11 mouse cellular contexts compared by ENCODE assay signal in the genomic region with DNA sequence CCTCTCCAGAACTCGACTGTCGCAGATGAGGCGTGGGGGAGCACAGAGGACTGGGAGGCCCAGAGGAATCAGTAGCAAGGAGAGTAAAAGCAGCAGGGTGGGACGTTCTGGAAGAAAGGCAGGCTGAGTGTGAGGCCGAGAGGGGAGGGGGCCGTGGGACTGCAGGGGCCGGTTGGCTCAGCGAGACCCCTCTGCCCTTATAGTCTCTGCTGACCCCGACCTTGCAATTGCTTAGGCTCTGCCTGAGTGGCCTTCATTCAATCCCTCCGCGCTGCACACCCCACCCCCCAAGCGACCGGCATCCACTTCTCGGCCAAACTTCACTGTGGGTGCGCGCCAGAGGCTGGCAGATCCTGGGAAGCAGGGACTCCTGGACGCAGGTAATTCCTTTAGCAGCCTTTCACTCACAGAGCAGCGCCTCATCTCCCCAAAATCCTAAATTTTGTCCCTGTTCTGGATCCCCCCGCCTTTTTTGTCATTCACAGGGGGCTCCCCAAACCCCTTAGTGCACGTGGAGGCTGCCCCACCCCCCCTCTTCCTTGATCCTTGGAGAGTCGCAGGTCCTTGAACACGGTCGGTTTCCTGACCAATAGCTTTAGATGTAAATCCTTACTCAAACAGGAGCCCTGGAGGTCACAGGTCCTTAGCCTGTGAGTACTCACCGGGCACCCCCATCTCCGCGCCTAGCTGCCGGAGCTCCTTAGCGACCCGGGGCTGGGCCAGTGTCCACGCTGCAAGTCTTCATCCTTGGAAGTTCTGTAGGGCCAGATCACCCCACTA. TPM values are rescaled to one million over a fixed set of nuclear protein-coding genes. Genes with fewer than 3 reads are reported as not detected.
DNase-seq lines count a peak whose midpoint lies in the region; ATAC-seq and TF ChIP-seq lines count a peak whose summit lies in the region.
"Had no signal": no experiment of that assay in that cellular context is flagged by ENCODE, and none has a peak within 500 bp of the region (broad histone marks: within the 10 kb centered on the region; RNA-seq: fewer than 3 reads in every experiment).

No protein-coding gene starts in this region.

- peak overlapping the region; percentile 52 for H3K9ac ChIP-seq in lung, embryonic 16.5 days (ENCODE audit: low read length)
- peak overlapping the region; percentile 37; the same call in 1 of the 2 replicates for H3K9ac ChIP-seq in liver, embryonic 16.5 days (ENCODE audit: low read depth, low read length)
- H3K9ac ChIP-seq in stomach, postnatal 0 days (ENCODE audit: low read length), result peak overlapping the region; percentile 45; the same call in 1 of the 2 replicates

- H3K4me2 ChIP-seq in lung, embryonic 16.5 days (ENCODE audit: low read depth, low read length), result peak overlapping the region; percentile 56
- peak overlapping the region; percentile 41 for H3K4me2 ChIP-seq in liver, embryonic 16.5 days (ENCODE audit: low read depth, low read length)
- H3K4me2 ChIP-seq in stomach, postnatal 0 days (replicated peaks; ENCODE audit: low read depth), result peak overlapping the region; percentile 38

- H3K27me3 ChIP-seq in lung, embryonic 16.5 days (ENCODE audit: control insufficient read depth, insufficient read depth, low read depth, low read length), result peaks cover 15% of the 10 kb centered on the region
- peaks cover 13% of the 10 kb centered on the region; the same call in 1 of the 2 replicates for H3K27me3 ChIP-seq in hindbrain, embryonic 10.5 days (ENCODE audit: insufficient read depth, poor library complexity, severe bottlenecking)
- peaks cover 15% of the 10 kb centered on the region for H3K27me3 ChIP-seq in liver, embryonic 16.5 days (ENCODE audit: control insufficient read depth, insufficient read depth, low read depth, low read length)
- H3K27me3 ChIP-seq in stomach, postnatal 0 days (ENCODE audit: control insufficient read depth, insufficient read depth, low read length), result 0 out of 2 replicates have a peak, but pooled peaks cover 2% of the 10 kb centered on the region

- peak overlapping the region; percentile 37 for H3K4me3 ChIP-seq in lung, embryonic 16.5 days (ENCODE audit: low read length)
- no peak overlapping the region for H3K4me3 ChIP-seq in lung, adult 2 months (replicated peaks; ENCODE audit: extremely low read depth, low read depth, low read length)
- peak overlapping the region; percentile 65 for H3K4me3 ChIP-seq in hindbrain, embryonic 10.5 days
- H3K4me3 ChIP-seq in liver, embryonic 16.5 days (ENCODE audit: low read depth, low read length), result peak overlapping the region; percentile 49
- H3K4me3 ChIP-seq in stomach, postnatal 0 days (ENCODE audit: low read depth, low read length), result no peak overlapping the region

- no peak for TF ChIP-seq CTCF in lung, adult 2 months (IDR thresholded peaks at IDR 0.05; ENCODE audit: insufficient read depth, low read length)
- TF ChIP-seq CTCF in stomach, postnatal 0 days (IDR thresholded peaks at IDR 0.05; ENCODE audit: low read depth), result no peak

- H3K9me3 ChIP-seq in lung, embryonic 16.5 days (ENCODE audit: control insufficient read depth, low read length), result no peaks in the 10 kb centered on the region; the same call in 1 of the 2 replicates
- no peaks in the 10 kb centered on the region for H3K9me3 ChIP-seq in hindbrain, embryonic 10.5 days
- no peaks in the 10 kb centered on the region for H3K9me3 ChIP-seq in liver, embryonic 16.5 days (replicated peaks; ENCODE audit: control insufficient read depth, low read length)
- no peaks in the 10 kb centered on the region for H3K9me3 ChIP-seq in stomach, postnatal 0 days (ENCODE audit: control insufficient read depth, low read length)

- TF ChIP-seq POLR2A in lung, adult 2 months (IDR thresholded peaks at IDR 0.05; ENCODE audit: borderline replicate concordance, extremely low read depth, low read depth, low read length), result no peak

- ATAC-seq in lung, embryonic 16.5 days (ENCODE audit: low read depth), result no peak
- ATAC-seq in liver, embryonic 16.5 days (ENCODE audit: low read depth), result no peak
- no peak for ATAC-seq in stomach, postnatal 0 days (ENCODE audit: low FRiP score, low TSS enrichment)
- no peak for ATAC-seq in cerebellum, adult (ENCODE audit: insufficient number of reproducible peaks, low FRiP score, low TSS enrichment)
- ATAC-seq: Patski had no signal

- no peak overlapping the region for H3K27ac ChIP-seq in lung, embryonic 16.5 days (ENCODE audit: low read length)
- H3K27ac ChIP-seq in hindbrain, embryonic 10.5 days, result peak overlapping the region; percentile 89
- no peak overlapping the region for H3K27ac ChIP-seq in liver, embryonic 16.5 days (ENCODE audit: low read length)
- H3K27ac ChIP-seq in stomach, postnatal 0 days (replicated peaks), result no peak overlapping the region

- peaks cover 2% of the 10 kb centered on the region; the same call in 1 of the 2 replicates for H3K4me1 ChIP-seq in lung, embryonic 16.5 days (replicated peaks; ENCODE audit: control insufficient read depth, insufficient read depth, low read length)
- H3K4me1 ChIP-seq in lung, adult 2 months (ENCODE audit: control insufficient read depth, insufficient read depth, low read length), result no peaks in the 10 kb centered on the region
- peaks cover 47% of the 10 kb centered on the region for H3K4me1 ChIP-seq in hindbrain, embryonic 10.5 days (replicated peaks)
- H3K4me1 ChIP-seq in liver, embryonic 16.5 days (ENCODE audit: control insufficient read depth, low read depth, low read length), result no peaks in the 10 kb centered on the region
- H3K4me1 ChIP-seq in stomach, postnatal 0 days (replicated peaks; ENCODE audit: control insufficient read depth, insufficient read depth), result no peaks in the 10 kb centered on the region

- no peak for DNase-seq in lung, adult 2 months
- DNase-seq in hindbrain, embryonic 10.5 days (ENCODE audit: low spot score), result peak; percentile 54
- DNase-seq in stomach, postnatal 0 days (ENCODE audit: low spot score), result no peak
- DNase-seq in right cerebral cortex, postnatal 36 days (ENCODE audit: low spot score in 2 of 2), result no peak
- no peak for DNase-seq in adrenal gland, postnatal 10 days
- DNase-seq: cerebellum, adult 11-12 months; thymus, adult 18-20 months had no signal

- H3K36me3 ChIP-seq in lung, embryonic 16.5 days (ENCODE audit: control insufficient read depth, insufficient read depth, low read length), result no peaks in the 10 kb centered on the region
- no peaks in the 10 kb centered on the region for H3K36me3 ChIP-seq in hindbrain, embryonic 10.5 days
- H3K36me3 ChIP-seq in liver, embryonic 16.5 days (ENCODE audit: control insufficient read depth, insufficient read depth), result no peaks in the 10 kb centered on the region
- H3K36me3 ChIP-seq in stomach, postnatal 0 days (ENCODE audit: control insufficient read depth, insufficient read depth, low read length), result no peaks in the 10 kb centered on the region

- TF ChIP-seq EP300 in stomach, postnatal 0 days (optimal IDR thresholded peaks at IDR 0.05), result no peak

- 9% methylated on average over 30 of the region's 30 CpGs for WGBS in lung, embryonic 16.5 days
- 19% methylated on average over 30 of the region's 30 CpGs for WGBS in lung, adult 2 months
- WGBS in hindbrain, embryonic 10.5 days, result 3% methylated on average over 30 of the region's 30 CpGs
- 16% methylated on average over 30 of the region's 30 CpGs for WGBS in liver, embryonic 16.5 days (ENCODE audit: insufficient replicate concordance)
- 15% methylated on average over 30 of the region's 30 CpGs for WGBS in stomach, postnatal 0 days

RNA-seq across cellular contexts. Expression of gene Zan, which starts 8.4 kb away (rescaled TPM):
- polyA plus RNA-seq in lung, embryonic 16.5 days (2015; fragmentation: Nextera tagmentation; extraction: Ambion mirVana), result 0.53 and 0.62 TPM in 2 replicates
- polyA plus RNA-seq in lung, adult 2 months (2012; rRNA removed), result 0.45 and 0.83 TPM in 2 replicates
- polyA plus RNA-seq in hindbrain, embryonic 10.5 days (2016; fragmentation: Nextera tagmentation; extraction: Ambion mirVana), result 0.05 and 0.13 TPM in 2 replicates
- polyA plus RNA-seq in liver, embryonic 16.5 days (2015; fragmentation: Nextera tagmentation; extraction: Ambion mirVana), result 0.07 and 0.11 TPM in 2 replicates
- polyA plus RNA-seq in stomach, postnatal 0 days (2015; fragmentation: Nextera tagmentation; extraction: Ambion mirVana), result 0.79 and 0.96 TPM in 2 replicates
- under 1 TPM; 0.09 to 0.15 TPM for total RNA-seq in adrenal gland, postnatal 10 days (2021)

RNA-seq across cellular contexts. Expression of gene Pop7, which starts 17.1 kb away (rescaled TPM):
- 50.4 and 54.4 TPM in 2 replicates for polyA plus RNA-seq in lung, embryonic 16.5 days (2015; fragmentation: Nextera tagmentation; extraction: Ambion mirVana)
- polyA plus RNA-seq in lung, adult 2 months (2012; rRNA removed), result 28.4 and 32.4 TPM in 2 replicates
- polyA plus RNA-seq in hindbrain, embryonic 10.5 days (2016; fragmentation: Nextera tagmentation; extraction: Ambion mirVana), result 56.1 and 70.9 TPM in 2 replicates
- polyA plus RNA-seq in liver, embryonic 16.5 days (2015; fragmentation: Nextera tagmentation; extraction: Ambion mirVana), result 28.1 and 28.3 TPM in 2 replicates
- 37.9 and 39.9 TPM in 2 replicates for polyA plus RNA-seq in stomach, postnatal 0 days (2015; fragmentation: Nextera tagmentation; extraction: Ambion mirVana)
- total RNA-seq in adrenal gland, postnatal 10 days (2021), result 10 to 100 TPM; 23.8 to 27.2 TPM

RNA-seq across cellular contexts. Expression of gene Gigyf1, which starts 33.1 kb away (rescaled TPM):
- polyA plus RNA-seq in lung, embryonic 16.5 days (2015; fragmentation: Nextera tagmentation; extraction: Ambion mirVana), result 10.7 and 10.9 TPM in 2 replicates
- polyA plus RNA-seq in lung, adult 2 months (2012; rRNA removed), result 37.0 and 45.3 TPM in 2 replicates
- 14.7 and 14.9 TPM in 2 replicates for polyA plus RNA-seq in hindbrain, embryonic 10.5 days (2016; fragmentation: Nextera tagmentation; extraction: Ambion mirVana)
- polyA plus RNA-seq in liver, embryonic 16.5 days (2015; fragmentation: Nextera tagmentation; extraction: Ambion mirVana), result 2.8 and 3.1 TPM in 2 replicates
- polyA plus RNA-seq in stomach, postnatal 0 days (2015; fragmentation: Nextera tagmentation; extraction: Ambion mirVana), result 5.2 and 6.0 TPM in 2 replicates
- 10 to 100 TPM; 24.2 to 39.1 TPM for total RNA-seq in adrenal gland, postnatal 10 days (2021)

RNA-seq across cellular contexts. Expression of gene Epo, which starts 47.8 kb away (rescaled TPM):
- 0.31 and 0.98 TPM in 2 replicates for polyA plus RNA-seq in lung, embryonic 16.5 days (2015; fragmentation: Nextera tagmentation; extraction: Ambion mirVana)
- polyA plus RNA-seq in lung, adult 2 months (2012; rRNA removed), result not detected in 2 replicates
- 1.3 and 4.5 TPM in 2 replicates for polyA plus RNA-seq in hindbrain, embryonic 10.5 days (2016; fragmentation: Nextera tagmentation; extraction: Ambion mirVana)
- polyA plus RNA-seq in liver, embryonic 16.5 days (2015; fragmentation: Nextera tagmentation; extraction: Ambion mirVana), result 0.81 and 1.2 TPM in 2 replicates
- not detected in 2 replicates for polyA plus RNA-seq in stomach, postnatal 0 days (2015; fragmentation: Nextera tagmentation; extraction: Ambion mirVana)
- total RNA-seq in adrenal gland, postnatal 10 days (2021), result not detected
- polyA plus RNA-seq: Patski had no signal

RNA-seq across cellular contexts. Expression of gene Gnb2, which starts 48.0 kb away (rescaled TPM):
- polyA plus RNA-seq in lung, embryonic 16.5 days (2015; fragmentation: Nextera tagmentation; extraction: Ambion mirVana), result 379 and 400 TPM in 2 replicates
- polyA plus RNA-seq in lung, adult 2 months (2012; rRNA removed), result 1,063 and 1,258 TPM in 2 replicates
- polyA plus RNA-seq in hindbrain, embryonic 10.5 days (2016; fragmentation: Nextera tagmentation; extraction: Ambion mirVana), result 387 and 460 TPM in 2 replicates
- 125 and 127 TPM in 2 replicates for polyA plus RNA-seq in liver, embryonic 16.5 days (2015; fragmentation: Nextera tagmentation; extraction: Ambion mirVana)
- 345 and 374 TPM in 2 replicates for polyA plus RNA-seq in stomach, postnatal 0 days (2015; fragmentation: Nextera tagmentation; extraction: Ambion mirVana)
- total RNA-seq in adrenal gland, postnatal 10 days (2021), result 100 to 1,000 TPM; 592 to 682 TPM

Comparison
In these comparisons a context has a peak if more than half of its experiments do, and no peak if none do; other contexts are left out.
1. H3K4me3 ChIP-seq: peak in lung, embryonic 16.5 days (single experiment), hindbrain, embryonic 10.5 days (single experiment) and liver, embryonic 16.5 days (single experiment); none in lung, adult 2 months (single experiment) and stomach, postnatal 0 days (single experiment).
2. Peak in every context shown above with its lines, with median percentiles within 50 percentile points of each other: H3K4me2 ChIP-seq and H3K9ac ChIP-seq.